Mouse (Mus musculus) cerebellum, postnatal 10 days (tissue): ENCODE measurements around the gene Uba52.
A peak's percentile ranks its signal among the peaks of the same experiment; 100 is the strongest.

Experiments
- DNase-seq, 2 experiments: peaks; one replicate each; pipeline ENCODE4 v3.0.0; 2021; ENCODE audit warnings: mixed read lengths in 2 of 2

Uba52 gene

DNA sequence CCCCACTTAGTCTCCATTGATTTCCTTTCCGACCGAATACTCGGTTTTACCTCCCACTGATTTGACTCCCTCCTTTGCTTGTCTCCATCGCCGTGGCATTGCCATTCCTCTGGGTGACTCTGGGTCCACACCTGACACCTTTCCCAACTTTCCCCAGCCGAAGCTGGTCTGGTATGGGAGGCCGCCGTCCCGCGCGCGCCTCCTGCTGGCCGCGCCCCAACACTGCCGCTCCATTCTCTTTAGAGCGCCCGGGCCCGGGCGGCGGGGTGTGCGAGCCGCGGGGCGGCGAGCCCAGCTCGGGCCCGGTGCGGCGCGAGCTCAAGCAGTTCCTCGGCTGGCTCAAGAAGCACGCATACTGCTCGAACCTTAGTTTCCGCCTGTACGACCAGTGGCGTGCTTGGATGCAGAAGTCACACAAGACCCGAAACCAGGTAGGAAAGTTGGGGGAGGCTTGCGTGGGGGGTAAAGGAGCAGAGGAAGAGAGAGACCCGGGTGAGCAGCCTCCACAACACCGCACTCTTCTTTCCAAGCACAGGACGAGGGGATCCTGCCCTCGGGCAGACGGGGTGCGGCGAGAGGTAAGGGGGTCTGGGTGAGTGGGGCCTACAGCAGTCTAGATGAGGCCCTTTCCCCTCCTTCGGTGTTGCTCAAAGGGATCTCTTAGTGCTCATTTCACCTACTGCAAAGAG, 7.4 kb downstream of the Uba52 start:
- DNase-seq, result peak; percentile 84 to 88

DNA sequence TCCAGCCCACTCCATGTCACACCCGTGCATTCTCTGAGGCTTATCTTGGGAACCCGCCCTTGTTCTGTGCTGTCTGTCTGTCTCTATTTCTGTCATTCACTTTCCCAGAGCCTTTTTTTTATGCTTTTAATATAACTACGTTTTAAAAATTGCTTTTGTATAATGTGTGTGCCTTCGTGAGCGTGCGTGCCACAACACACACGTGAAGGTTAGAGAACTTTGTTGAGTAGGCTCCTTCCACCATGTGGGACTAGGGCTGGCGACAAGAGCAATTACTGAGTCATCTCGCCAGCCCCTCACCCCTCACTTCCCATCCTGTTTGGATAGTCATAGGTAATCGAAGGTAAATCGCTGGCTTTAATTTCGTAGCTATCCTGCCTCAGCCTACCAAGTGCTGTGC, 8.1 kb downstream of the Uba52 start:
- DNase-seq, result no peak

DNA sequence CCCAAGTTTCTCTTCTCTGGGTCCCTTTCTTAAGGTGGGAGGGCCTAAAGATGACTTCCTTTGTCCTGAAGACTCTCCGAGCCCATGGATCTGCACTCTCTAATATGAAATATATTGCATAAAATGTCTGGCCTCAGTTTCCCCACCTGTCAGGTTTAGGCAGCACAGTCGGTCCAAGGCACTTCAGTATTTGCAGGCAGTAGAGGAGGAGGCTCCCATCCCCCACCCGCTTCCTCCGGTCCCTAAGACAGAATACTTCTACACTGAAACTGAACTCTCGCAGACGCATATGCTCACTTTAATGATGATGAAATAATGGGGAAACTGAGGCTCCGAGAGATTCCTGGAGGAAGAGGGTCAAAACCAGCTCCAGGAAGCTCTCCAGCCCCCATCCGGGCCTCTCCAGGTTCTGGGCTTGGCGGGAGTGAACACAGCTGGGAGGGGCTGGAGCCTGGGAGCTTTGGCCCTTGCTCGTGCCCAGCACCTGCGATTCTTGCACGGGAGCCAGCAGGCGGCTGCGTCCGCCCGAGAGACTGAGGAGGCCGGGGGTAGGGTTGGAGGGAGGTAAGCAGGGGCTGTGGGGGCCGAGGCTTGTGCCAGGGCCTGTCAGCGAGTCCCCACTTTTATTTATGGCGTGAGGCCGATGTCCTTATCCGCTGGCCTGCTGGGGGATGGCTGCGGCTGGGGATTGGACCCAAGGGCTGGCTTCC, 8.6 kb downstream of the Uba52 start:
- peak; percentile 77 to 89 for DNase-seq

DNA sequence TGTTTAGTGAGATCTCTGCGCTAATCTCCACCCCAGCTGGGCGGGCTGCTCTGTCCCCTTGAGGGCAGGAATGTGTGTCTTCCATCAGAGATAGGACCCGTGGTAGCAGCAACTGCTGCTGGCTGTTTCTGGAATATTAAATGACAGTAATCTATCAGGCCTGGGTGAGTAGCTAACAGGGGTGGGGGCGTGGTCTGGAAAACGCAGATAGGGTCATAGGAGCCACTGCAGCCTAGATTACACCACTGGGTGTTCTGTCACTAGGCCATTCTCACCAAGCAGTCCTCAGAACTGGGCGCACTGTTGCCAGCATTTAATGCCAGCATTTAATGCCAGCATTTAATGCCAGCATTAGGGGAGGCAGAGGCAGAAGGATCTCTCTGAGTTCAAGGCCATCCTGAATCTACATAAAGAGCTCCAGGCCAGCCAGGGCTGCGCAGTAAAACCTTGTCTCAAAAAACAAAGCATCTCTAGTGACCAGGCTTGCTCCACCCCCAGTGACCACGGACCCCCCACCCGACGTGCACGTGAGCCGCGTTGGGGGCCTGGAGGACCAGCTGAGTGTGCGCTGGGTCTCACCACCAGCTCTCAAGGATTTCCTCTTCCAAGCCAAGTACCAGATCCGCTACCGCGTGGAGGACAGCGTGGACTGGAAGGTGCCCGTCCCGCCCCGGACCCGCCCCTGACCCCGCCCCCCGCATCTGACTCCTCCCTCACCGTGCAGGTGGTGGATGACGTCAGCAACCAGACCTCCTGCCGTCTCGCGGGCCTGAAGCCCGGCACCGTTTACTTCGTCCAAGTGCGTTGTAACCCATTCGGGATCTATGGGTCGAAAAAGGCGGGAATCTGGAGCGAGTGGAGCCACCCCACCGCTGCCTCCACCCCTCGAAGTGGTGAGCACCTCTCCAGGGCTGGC, 10.0 kb downstream of the Uba52 start:
- DNase-seq, result peak; percentile 70 to 72

DNA sequence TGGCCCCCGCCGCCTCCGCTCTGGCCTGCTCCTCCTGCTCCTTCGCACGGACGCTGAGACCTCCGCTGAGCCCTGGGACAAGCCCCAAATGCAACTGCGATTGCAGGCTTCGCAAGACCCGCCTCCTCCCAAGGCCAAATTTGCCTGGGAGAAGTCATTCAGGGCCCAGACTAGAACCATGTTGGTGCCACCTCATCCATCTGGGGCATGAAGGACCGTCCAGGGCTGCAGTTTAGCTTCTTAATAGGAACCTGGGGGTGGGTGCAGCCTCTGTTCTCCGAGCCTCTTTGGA, 14.9 kb downstream of the Uba52 start:
- no peak for DNase-seq

DNA sequence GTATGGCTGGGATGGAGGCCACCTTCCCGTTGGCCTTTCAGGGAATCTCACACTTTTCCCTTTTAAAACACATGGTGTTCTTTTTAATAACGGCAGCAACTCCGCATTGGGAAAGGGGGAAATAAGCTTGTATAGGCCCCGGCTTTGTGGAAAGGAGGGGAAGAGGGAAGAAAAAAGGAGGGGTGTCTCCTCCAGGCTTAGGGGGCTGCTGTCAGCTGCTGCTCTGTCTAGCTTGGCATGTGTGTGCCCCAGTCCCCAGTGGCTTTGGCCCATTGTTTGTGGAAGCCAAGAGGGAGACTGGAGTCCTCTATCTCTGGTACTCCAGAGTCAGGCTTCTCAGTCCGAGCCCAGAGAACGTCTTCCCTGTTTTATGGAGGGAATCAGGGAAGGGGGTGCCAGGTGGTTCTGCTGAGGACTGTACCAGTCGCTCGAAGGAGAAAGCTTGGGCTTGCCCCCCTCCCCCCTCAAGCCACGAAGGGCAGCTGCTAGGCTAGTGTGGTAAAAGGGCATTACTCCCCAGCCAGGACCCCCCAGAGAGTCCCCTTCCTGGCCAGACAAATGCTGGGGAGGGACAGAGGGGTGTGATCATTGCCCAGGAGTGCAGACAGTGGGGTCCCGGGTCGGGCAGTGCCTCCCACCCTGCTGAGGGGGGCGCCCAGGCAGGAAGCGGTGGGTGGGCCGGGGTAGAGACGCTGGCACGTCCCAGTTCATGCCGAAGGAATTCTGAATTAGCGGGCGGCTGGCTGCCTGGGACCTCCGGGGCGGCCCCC, 15.4 kb downstream of the Uba52 start:
- no peak for DNase-seq

DNA sequence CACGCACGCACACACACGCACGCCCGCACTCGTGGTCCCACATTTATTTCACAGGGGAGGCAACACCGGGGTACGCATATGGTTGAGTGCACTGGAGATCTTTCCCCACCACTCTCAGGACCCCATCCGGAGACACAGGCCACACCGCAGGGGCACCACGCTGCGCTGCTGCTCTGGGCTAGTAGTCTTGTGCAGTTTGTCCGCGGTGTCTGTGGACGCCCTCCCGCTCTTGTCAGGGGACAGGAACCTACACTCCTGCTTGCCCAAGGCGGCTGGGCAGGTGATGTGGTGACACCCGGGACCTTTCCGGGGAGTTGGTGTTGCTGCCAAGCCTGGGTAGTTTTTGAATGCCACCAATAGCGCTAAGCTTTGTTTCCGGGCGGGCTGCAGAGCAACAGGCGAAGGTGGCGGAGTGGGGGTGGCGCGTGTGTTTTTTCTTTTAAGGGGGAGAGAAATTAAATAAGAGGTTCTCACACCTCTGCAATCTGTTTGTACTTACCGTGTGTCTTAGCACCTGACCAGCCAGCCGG, 16.1 kb downstream of the Uba52 start:
- no peak for DNase-seq

DNA sequence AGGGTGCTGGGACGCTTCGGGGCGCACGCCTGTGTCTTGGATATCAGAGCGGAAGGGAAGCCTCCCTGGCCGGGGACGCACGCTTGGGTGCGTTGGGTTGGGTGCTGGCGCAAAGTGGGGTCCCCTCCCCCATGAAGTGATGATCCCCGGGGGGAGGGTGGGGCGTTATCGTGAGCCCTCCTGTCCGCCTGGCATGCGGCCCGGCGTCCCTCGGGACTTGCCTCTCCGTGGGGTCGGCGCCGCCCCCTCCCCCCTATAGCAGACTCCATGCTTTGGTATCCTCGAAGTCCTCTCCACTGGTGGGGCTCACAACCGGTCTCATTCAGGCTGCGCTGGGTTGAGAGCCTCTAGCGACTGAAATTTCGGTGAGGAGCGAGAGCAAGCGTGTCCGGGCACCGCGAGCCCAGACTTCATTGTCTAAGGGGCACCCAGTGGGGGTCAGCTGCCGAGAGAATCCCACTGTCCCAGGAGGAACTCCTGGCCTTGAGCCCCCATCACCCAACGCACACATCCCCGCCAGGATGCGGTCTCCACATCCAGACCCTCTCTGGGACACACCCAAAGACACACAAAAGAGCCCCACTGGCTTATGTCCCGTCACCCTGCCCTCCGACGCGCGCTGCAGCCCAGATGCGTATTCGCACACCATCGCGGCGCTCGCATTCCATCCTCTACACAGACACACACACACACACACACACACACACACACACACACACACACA, 16.7 kb downstream of the Uba52 start:
- DNase-seq, result no peak

DNA sequence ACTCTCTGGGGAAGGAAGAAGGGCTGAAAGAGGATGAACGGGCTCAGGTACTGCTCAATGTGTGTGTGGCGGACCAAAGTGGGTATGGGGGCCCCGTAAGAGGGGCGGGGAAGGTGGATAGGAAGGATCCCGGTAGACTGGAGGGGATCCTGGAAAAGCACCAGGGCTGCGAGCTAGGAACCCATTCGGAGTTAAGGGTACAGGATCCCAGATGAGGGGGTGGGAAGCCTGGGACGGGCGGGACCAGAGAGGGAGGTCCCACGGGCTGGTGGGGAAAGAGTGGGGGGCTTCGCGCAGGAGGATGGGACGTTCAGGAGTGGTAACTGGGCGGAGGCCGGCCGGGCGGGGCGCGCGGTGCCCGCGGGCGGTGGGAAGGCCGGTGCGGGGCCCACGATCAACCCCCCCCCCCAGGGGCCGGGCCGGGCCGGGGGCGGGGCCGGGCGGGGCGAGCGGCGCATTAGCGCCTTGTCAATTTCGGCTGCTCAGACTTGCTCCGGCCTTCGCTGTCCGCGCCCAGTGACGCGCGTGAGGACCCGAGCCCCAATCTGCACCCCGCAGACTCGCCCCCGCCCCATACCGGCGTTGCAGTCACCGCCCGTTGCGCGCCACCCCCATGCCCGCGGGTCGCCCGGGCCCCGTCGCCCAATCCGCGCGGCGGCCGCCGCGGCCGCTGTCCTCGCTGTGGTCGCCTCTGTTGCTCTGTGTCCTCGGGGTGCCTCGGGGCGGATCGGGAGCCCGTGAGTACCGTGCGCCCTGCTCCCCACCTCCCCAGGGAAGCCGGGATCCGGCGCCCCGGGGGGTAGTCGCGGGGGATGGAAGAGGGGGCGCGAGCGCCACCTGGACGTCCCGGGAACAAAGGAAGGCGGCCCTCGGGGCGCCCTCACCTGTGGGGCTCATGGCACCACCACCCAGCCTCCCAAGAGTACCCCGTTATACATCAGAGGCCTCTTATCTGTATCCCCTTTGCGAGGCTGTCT, 17.6 kb downstream of the Uba52 start, which contains the start of gene Crlf1:
Gene Crlf1, plus strand, starts transcription at position 495 of the 977 bp plus-strand sequence.
- no peak for DNase-seq

DNA sequence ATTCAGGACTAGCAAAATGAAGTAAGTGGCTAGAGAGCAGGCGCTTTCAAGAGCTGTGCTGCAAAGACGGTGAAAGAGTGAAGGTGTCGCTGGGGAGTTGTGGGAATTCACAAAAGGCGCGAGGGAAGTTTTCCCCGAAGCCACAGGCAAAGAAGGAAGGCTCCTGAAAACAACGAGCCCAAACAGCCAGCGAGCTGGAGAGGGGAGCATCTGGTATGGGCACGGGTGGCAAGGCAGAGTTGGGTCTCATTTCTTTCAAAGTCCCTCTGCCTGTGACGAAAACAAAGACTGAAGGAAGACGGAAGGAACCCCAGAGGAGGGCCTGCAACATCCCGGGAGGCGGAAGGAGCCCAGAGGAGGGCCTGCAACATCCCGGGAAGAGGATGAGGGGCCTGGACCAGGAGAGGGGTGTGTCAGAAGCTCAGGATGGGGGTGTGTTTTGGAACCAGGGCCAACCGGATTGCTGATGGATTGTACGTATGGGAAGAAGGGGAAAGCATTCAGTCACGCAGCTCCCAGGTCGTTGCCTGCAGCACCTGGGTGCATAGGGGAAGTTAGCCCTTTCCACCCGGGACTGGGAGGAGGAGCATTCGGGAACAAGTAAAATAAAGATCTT, 19.6 kb downstream of the Uba52 start:
- no peak for DNase-seq

DNA sequence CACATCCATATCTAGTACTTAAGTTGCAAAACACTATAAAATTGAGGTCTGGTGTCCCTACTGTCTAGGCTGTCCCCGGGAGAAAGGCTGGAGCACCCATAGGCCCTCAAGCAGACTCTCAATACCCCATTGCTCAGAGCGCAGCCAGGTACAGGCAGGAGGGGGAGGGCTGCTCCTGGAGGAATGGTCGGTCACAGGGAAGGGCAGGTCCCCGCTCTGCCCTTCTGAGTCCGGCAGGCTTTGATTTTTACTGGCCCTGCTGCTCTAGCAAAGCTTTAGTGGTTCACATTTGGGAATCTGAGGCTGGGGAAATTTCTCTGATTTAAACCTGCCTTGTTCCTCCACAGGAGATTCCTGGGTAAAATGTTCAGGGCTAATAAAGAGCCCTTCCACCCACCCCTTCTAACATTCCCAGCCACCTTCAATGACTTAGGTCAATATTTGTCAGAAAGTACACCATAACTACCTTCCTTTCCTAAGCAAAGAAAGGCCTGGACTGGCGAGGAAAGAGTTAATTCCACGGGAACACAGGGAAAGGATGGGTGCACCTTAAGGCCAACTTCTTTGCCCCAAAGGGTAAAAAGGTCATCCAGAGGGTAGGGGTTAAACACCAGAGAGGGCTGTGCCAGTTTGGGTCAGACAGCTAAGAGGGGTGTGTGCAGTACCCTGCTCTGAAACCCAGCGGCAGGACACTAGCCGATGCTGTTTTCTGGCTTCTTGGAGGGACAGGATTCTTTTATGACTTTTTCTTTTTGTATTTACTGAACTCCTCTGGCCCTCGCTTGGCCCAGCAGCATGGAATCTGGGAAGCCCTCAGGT, 20.3 kb downstream of the Uba52 start:
- DNase-seq, result no peak

DNA sequence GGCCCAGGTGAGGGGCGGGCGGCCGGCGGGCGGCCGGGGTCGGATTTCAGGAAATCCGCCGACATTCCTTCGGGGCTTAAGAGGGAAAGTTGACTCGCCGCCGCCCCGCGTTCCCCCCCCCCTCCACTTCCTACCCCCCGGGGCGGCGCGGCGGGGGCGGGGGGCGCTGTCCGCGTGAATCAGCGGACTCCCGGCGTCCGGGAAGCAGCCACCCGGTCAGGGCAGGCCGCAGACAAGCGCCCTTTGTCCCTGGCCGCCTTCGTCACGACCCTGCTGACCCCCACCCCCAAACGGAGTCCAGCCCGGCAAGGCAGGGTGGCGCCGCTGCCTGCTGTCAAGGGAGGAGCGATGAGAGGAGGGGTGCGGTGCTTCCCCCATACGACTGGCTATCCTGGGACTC, 21.0 kb downstream of the Uba52 start:
- DNase-seq, result no peak

DNA sequence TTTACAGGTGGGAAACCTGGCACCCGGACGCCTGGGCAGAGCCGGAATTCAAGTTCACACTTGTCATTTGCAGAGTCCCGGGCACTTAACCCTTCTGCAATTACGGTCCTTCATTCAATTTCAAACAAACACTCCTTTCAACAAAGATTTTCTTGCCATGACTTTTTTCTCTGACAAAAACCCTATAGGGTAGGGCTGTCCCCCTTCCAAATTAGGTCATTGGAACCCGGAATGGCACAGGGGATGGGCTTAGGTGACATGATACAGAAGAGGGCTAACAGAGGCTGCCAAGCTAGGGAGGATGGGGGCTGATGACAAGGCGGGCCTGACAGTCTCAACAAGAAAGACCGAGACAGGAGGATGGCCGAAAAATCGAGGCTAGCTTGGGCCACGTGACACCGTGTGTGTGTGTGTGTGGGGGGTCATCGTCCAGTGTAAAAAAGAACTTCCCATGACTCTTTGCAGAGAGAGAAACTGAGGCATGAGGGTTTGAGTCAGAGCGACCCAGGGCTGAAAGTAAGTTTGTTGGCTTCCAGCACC, 21.6 kb downstream of the Uba52 start:
- DNase-seq, result no peak

DNA sequence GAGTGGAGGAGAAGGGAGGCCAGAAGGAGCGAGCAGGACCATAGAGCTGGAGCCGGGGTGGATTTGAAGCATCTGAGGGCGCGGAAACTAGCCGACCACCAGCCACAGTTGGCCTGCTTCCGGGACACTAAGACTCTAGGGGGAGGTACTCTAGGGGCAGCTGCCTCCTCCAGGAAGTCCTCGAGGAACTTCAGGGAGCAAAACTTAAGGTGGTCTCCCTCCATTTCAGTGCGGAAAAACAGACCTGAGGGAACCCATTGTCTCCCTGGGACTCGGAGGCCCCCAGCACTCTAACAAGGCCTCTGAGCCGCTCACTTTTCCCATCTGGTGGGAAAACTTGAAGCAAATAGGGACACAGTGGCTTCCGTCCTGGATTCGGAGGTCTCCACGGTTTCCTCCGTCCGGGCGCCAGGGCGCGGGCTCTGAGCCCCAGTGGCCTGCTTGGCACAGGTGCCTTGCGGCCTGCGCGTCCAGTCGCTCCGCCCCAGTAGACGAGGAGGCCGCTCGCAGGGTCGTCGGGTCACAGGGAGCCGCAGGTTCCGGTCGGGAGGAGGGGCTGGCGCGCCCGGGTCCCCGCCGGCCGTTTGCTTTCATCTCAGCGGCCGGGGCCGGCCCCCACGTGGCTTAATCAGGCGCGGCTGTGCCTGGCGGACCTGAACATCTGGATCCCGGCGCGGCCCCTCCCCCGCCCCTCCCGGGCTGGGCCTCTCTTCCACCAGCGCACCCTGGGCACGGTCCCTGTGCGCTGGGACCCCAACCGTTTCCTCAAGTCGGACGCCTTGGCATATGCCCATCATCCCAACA, 22.4 kb downstream of the Uba52 start:
- DNase-seq, result peak in 1 of 2 experiments; percentile 46

DNA sequence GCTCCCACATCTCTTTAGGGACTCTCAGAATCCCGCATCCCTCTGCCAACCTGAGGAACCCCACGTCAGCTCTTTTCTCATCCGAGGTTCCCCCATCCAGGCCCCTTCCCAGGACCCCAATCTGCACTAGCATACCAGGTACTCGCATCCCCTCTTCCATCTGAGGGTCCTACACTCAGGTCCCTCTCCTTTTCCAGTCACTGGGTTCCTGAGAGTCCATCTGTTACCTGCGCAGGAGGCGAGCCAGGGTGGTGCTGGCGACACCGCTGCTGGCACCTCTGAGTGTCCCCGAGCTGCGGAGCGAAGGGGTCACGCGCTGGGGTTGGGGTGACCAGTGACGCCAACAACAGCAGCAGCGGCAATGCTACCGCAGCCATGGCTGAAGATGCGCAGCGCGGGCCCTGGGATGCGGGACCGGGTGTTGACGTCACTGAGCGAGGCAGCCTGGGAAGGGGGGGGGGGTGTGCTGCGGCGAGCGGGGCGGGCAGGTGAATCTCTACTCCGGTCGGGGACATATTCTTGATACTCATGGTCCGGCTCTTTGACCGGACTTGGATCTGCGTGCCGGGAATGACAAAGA, 23.6 kb downstream of the Uba52 start, which contains the start of gene Tmem59l:
Gene Tmem59l, minus strand, starts transcription at position 418 of the 580 bp plus-strand sequence.
- DNase-seq, result peak; percentile 73 to 78

DNA sequence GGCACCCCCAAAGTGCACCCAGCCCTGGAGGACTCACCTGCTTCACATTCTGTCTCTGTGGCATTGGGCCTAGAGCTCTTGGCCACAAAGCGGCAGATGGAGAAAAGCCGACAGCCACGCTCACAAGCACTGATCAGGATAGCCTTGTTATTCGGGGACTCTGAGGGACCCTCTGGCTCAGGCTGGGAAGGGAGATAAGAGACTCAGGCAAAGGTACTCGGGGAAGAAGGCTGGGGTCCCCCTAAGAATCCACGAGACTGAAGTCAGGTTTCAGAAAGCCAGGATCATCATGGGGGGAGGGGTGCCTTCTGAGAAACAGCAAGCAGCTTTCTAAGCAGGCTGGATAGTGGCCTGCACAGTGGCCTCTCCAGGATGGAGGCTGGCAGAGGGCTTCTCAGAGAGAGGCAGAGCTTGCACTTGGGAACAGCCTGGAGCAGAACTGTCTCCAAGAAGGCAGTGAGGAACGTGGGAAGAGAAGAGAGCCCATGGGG, 24.4 kb downstream of the Uba52 start:
- DNase-seq, result peak; percentile 59 to 69

DNA sequence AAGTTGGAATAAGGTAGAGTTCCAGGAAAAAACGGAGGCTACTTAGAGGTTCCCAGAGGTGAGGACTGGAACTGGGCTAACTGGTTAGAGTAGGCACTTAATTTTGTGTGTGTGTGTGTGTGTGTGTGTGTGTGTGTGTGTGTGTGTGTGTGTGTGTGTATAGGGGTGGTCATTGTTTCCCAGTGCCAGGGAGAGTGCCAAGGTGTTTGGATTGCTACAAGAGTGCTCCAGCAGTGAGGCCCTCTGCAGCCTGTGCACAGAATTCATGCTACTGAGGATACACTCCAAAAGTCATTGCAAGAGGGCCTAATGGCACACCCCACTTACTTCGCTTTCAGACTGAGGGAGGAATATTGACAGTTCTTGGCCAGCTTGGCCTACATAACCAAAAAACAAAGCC, 27.7 kb downstream of the Uba52 start:
- DNase-seq, result no peak
